Mouse (Mus musculus): Measurements from ENCODE around the gene Lyrm1.

DNA sequence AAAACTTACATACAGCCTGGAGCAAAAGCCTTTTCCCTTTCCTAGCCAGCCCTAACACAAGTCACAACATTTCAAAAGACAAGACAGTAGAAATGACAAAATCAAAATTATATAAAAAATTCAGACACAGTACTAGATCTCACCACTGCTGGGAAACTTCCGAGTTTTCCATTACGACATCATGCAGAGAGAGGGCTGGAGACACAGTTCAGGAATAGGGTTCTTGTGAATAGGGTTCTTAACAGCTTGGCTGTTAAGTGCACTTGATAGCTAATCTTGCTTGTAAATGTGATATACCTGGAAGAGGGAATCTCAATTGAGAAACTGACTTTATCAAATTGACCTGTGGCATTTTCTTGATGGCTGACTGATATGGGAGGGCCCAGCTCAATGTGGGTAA lies 14.4 kb upstream of the Lyrm1 start:
- TF ChIP-seq POLR2A (IDR thresholded peaks at IDR 0.05; ENCODE audit: extremely low read depth, insufficient read depth, low read length) (no peak), CTCF (IDR thresholded peaks at IDR 0.05; ENCODE audit: extremely low read depth, insufficient read depth, low read length) (no peak)

Data from cortical plate, adult 2 months (tissue).